Mouse (Mus musculus) left cerebral cortex, adult 9 months (tissue): Measurements from ENCODE around the gene Ptk6.
"Not testable (repeated sequence)": the region's sequence is repeated elsewhere in the genome, so short reads cannot be mapped to it uniquely, and the experiment has no call there.

Experiments
- DNase-seq, 2 experiments: peaks; one replicate each; pipeline ENCODE4 v3.0.0; 2022; ENCODE audit warnings: low spot score in 2 of 2

The Ptk6 gene

DNA sequence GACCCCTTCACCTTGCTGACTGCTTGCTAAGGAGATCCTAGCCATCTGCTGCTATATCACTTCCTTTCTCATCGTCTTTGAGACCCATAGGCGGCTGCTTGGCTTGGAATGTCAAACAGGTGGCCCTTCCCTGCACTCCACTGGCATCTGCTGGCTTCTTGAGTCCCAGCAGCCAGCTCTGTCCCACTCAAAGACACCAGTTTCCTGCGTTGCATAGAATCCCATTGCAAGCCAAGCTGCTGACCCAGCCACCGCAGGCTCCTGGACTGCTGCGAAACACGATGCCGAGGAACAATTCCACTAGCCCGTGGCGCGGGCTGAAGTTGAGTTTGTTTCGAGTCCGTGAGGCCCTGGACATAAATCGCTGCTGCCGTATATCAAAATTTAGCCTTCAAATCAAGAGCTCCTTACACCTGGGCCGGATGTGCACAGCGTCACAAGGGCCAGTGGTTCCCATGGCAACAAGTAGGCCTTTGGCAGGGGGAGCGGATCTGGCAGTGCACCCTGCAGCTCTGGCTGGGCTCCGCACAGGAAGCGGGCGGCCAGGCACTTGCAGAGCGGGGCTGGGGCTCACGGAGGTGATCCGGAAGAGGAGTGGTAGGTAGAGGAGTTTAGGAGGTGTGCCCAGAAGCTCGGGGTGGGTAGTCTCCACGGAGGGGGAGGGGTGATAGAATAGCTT lies 17.1 kb upstream of the Ptk6 start, which contains the start of gene Fndc11:
Fndc11 (plus strand) TSS at position 476 of the 679 bp plus-strand sequence.
- DNase-seq: peak; percentile 9 to 31

DNA sequence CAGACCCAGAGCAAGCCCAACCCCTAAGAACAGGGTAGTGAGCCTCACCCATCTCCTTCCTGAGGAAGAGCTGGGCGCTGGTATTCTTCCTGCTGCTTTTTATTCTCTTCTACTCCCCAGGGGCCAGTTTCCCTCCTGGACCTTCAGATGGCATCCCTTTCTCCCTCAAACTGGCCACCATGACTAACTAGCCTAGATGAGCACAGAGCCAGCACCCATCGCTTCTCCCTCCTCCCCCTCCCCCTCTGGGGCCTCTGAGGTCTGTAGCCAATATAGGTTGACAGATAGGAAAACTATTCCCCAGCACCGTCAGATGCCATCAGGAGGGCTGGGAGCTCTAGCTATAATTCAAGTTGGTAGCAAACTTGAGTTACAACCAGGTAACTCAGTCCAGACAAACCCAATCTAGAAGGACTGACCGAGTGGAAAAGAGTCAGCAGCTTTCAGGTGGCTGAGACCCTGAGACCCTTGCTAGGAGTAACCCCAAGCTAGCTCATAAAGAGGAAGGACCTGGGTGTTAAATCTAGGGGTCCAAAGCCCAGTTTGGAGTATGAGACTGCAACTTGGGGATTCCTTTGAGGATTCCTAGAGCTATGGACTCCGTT lies 16.4 kb upstream of the Ptk6 start:
- DNase-seq: no peak

DNA sequence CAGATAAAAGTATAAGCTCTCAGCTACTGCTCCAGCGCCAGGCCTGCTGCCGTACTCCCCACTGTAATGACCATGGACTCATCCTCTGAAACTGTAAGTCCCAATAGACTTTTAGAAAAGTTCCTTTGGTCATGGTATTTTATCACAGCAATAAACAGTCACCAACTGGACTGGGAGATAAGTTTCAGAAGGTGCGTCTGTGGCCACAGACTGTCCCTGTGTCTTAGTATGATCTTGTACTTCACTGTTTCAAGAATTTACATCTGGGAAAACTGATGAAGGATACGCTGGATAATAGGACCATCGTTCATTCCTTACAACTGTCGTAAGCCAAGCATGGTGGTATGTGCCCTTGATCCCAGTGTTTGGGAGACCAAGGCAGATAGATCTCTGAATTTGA lies 13.4 kb upstream of the Ptk6 start:
- no peak for DNase-seq

DNA sequence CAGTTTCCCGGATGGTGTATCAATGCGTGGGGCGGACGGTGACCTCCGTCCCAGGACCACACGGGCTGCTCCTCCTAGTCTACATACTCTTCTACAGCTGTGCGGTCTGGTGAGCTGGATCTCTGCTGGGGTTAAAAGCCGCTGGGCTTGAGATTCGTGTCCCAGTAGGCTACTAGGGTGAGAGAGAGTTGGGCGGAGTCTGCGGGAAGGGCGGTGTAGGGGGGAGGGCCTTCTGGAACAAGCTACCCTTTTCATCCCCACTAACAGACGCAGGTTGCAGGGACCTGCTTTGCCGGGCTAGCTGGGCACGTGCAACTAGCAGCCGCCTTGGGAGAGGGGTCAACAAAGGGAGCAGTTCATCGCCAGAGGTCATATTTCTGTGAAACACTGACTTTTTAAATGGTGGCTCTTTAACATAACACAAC lies 10.4 kb upstream of the Ptk6 start, which contains the start of gene Srms:
Srms (minus strand) TSS at position 165 of the 425 bp plus-strand sequence.
- no peak for DNase-seq

DNA sequence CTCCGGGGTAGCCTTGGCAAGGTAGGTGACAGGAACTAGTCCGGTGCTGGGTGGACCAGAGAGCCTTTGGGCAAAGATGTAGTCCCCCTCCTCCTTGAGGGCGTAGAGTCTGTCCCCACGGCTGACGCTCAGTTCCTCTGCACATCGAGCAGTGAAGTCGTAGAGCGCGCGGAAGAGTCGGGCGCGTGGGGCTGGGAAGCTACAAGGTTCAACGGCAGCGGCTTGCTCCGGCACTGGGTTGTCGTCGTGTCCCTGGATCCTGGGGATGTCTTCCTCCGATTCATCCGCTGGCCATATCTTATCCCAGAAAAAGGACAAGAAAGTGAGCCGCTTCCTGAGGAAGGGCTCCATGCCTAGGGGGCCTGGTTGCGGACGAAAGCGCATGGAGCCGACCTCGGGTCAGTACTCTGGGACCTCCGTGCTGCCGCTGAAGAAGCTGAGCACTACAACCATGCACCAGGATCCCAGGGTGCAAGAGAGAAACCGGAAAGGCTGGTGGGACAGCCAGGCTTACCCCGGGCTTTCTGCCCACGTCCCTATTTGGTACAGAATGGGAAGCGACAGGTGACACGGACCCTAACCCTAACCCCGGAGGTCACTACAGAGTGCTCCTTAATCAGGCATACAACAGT lies 9.9 kb upstream of the Ptk6 start:
- no peak for DNase-seq

DNA sequence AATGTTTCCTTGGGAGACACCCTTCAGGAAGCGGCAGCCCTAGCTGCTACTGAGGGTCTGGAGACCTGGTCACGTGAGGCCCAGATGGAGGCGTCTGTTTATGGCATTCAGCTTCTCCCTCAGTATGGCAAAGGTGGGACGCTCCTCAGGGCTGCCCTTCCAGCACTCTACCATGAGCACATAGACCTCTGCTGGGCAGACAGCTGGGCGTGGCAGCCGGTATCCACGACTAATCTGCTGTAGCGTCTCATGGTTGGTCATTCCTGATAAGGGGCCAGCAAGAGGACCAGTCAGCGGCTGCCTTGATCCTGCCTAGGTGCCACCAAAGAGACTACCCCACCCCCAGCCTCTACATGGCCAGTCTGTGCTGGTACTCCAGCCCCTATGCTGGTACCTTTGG lies 3.5 kb upstream of the Ptk6 start:
- no peak for DNase-seq

DNA sequence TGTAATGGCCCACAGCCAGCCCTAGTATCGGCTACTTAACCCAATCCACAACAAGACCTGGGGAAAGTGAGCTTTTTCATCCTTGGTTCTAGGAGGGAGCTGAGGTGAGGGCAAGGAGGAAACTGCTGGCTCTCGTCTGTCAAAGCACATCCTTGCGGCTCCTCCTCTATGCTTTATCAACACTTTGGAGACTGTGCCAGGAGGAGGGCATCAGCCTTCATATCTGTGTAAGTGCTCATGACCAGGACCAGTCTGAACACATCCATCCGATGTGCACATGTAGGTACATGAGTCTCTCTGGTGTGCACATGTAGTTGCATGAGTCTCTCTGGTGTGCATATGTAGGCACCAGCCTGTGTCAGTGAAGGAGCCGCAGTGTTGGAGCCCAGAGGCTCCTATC lies 3.1 kb upstream of the Ptk6 start:
- no peak for DNase-seq

DNA sequence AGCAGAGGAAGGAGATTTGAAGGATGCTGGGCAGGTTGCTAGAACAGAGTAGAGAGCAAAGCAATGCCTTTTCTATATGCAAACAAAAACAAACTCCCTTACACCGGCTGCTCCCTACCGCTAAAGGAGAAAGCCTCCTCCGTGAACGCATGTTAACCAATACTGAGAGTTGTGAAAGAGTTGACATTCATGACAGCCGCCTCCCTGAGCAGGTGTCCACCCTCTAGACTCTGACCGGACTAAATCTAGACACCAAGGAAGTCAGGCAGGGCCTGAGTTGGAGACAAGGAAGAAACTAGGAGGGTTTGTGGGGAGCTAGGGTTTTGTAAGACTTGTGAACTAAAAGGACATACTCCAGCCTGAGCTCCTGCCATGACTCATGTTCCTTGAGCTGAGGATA lies 297 bp upstream of the Ptk6 start:
- DNase-seq: no peak

DNA sequence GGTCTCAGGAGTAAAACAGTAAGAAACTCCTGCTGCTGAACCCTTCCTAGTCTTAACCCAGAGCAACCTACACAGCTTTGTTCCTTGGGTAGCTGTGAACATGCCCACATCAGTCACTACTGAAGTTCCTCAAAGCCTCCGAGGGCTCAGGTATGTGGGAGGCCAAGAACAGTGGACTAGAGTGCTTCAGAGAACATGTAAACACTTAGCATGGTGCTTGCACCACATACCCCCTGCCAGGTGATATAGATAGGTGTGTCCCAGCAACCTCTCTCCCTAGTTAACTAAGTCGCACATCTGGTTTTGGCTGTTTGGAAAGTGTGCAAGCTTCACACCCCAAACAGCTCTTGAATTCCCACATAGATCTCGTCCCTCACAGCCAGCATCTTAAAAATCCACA lies 983 bp downstream of the Ptk6 start:
- no peak for DNase-seq

DNA sequence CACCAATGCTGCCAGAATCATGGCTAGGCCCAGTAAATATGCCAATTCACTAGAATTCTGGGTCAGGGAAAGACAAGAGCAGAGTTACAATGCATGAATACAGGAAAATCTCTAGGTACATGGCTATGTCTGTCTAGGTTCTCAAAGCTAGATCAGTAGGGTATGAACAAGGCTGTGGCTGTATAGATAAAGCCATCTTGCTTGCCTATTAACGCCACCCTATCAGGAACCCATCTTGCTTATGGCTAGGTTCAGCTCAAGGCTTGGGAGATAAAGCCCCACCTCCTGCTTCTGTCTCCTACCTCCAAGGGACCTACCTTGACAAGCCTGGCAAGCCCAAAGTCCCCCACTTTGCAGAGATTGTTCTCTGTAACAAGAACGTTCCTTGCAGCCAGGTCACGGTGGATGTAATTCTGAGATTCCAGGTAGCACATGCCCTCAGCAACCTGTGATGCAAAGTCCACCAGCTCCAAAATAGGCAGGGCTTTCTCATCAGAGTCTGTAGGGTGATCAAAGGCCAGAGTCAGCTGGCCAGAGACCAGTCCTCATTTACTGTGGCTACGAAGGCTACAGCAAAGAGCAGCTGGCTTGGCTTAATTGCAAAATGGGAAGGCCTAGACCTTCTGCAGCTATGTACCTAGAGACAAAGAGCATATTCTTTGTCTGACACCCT lies 5.8 kb downstream of the Ptk6 start:
- DNase-seq: no peak

DNA sequence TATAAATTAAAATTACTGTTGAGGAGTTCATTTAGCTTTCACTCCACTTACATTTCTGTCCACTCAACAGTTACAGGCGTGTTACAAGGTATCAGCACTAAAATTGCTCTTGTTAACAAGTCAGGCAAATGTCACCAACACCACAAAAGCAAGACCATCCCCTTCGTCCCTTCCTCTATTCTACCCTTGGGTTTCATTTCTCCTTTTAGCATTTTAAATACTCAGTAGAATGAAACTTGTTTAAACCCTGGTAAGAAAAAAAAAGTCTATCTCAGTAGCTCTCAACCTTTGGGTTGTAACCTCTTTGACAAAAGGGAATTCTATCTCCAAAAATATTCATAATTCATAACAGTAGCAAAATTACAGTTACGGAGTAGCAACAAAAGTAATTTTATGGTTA lies 9.5 kb downstream of the Ptk6 start:
- no peak for DNase-seq

DNA sequence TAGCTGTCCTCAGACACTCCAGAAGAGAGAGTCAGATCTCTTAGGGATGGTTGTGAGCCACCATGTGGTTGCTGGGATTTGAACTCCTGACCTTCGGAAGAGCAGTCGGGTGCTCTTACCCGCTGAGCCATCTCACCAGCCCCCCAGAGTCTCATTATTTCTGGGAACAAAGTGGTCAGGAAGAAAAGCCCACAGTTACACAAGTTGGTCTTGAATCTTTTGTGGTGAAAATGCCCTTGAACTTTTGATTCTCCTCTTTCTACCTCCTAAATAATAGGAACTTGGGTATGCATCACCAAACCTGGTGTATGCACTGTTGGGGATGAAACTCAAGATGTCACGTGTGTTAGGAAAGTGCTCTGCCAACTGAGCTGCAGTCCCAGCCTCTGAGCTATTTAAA lies 10.7 kb downstream of the Ptk6 start:
- DNase-seq: no peak

DNA sequence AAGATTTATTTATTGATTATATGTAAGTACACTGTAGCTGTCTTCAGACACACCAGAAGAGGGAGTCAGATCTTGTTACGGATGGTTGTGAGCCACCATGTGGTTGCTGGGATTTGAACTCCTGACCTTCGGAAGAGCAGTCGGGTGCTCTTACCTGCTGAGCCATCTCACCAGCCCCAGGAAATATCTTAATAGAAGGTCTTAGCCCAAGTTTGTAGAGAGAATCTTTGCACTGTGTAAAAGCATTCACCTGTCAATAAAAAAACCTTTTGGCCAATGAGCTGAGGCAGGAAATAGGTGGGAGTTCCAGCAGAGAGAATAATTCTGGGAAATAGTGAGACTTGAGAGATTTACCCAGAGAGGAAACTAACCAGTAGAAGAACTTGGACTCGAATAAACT lies 11.2 kb downstream of the Ptk6 start:
- not testable (repeated sequence) for DNase-seq

DNA sequence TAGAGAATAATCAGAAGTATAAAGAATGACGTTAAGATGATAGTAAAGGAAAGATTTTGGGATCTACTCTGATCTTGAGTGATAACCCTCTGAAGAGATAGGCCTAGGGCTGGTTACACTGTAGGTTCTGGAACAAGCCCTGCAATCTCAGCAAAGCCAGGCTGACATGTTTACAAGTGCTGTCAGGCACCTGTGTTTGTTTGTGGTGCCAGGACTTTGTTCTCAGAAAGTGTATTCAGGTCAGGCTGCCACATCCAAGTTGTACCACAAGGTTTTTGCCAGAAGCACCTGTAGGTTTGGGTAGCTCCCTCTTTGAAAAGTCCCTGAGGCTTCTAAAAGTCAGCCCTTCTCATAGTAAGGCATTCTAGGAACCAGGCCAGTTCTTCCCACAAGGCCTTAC lies 13.3 kb downstream of the Ptk6 start:
- no peak for DNase-seq

DNA sequence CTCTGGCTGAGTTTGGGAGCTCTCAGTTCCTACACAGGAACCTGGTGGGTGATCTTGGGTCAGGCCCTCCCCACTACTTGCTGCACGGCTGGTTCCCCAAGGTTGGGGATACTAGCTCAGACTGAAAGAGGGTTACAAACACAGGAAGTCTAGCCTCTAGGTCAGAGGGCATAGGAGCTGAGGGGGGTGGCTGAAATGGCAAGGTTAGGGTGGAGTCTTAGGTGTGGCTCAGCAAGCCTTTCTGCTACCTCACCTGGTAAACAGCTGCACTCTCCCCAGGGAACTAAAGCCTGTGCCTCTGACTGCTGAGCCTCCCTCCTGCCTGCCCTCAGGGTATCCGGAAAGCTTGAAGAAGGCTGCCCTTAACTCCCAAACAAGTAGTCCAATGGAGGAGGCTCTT lies 13.9 kb downstream of the Ptk6 start:
- DNase-seq: no peak

DNA sequence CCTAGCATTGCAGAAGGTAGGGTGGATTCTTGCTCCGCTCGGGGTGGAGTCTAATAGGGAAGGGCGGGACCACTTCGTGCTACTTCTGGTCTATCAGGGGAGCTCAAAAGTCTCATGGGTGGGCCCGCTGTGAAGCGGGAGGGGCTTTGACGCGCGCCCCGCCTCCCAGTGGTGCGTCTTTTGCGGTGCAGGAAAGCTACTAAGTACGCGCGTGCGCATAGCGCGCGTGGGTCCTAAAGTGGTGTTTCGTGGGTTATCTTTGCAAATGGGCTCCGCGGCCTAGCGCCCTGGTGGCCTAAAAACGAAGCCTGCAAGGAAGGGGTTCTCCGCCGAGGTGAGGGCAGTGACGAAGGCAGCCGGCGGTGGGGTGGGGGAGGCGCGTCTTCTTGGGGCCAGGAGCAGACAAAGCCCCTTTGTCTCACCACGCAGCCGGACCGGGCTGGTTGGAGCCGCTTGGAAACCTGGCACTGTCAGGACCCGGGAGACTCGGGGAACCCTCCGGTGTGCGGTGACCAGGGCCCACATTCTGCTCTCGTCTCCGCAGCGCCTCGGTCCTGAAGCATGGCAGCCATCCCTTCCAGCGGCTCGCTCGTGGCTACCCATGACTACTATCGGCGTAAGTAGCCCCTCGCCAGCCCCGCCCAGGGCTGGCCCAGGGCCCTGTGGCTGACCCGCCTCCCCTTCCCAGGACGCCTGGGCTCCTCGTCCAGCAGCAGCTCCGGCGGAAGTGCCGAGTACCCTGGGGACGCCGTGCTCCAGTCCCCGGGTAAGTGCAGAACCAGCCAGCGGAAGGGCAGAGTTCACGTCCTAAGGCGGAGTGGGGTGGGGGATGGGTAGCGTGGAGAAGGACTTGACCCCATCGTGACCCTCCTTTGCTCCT lies 15.2 kb downstream of the Ptk6 start, which contains the start of gene Ppdpf:
Ppdpf (plus strand) TSS at position 127 of the 880 bp plus-strand sequence.
- peak; percentile 87 to 94 for DNase-seq

DNA sequence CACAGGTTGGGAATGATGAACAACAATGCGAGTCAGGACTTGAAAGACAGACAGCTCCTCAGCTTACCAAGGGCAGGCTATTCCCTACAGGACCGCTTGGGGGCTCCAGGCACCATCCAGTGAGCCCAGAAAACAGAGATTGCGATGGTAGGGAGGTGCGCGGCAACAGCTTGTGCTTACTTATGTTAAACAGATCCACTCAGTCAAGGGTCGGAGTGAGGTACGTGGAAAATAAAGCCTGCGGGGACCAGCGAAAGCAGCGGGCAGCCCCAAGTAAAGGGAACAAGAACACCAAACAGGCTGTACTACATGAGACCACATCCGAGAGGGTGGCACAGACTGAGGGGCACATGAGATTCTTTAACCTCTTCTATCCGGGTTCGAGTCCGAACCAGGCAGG lies 16.0 kb downstream of the Ptk6 start:
- peak; percentile 45 to 93 for DNase-seq

DNA sequence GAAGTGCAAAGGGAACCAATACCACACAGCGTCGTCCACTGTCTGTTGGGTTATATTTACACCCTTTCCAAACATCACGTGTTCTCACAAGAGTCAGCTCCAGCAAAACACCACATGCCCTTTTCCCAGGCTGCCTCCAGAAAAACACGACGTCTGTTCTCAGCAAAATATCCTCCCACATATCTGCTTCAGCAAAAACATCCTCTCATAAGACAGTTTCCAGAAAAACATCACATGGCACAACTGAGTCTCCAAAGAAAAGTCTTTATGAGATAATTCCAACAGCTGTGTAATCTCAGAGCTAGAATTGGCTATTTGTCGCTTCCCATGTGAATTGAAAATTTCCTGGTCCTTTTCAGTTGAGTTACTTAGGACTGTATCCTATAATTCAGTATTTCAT lies 21.7 kb downstream of the Ptk6 start:
- DNase-seq: peak in 1 of 2 experiments; percentile 26

DNA sequence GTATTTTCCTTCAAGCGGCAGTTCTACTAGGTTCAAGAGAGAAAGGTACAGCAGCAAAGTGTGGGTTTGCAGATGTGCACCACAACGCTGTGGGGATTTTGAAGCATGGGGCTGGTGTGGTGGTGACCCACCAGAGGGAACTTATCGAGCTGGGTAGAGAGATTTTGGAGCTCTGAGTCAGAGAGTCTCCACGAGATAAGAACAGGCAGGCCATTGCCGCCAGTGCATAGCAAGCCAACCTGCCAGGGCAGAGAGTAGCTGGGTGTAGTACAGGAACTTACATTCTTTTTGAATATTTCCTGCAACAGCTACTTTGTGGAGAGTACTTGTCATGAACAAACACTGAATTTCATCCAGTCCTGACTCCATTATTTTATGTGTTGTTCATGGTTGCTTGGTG lies 24.1 kb downstream of the Ptk6 start:
- DNase-seq: no peak

DNA sequence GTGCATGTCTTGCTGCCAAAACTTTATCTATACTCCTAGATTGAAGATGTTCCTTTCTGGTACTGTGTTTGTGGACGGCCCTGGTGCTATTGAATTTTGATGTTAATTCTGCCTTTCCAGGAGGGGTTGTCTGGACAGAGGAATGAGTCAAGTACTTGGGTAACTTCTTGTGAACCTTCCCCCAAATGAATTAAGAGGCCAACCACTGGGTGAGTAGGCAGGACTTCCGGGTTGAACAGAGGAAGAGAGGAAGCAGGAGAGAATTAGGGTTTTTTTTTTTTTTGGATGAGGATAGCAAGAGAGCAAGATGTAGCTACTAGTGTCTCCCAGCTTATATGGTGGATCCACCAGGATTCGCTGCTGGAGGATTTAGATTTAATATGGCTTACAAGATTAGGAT lies 24.6 kb downstream of the Ptk6 start:
- no peak for DNase-seq

DNA sequence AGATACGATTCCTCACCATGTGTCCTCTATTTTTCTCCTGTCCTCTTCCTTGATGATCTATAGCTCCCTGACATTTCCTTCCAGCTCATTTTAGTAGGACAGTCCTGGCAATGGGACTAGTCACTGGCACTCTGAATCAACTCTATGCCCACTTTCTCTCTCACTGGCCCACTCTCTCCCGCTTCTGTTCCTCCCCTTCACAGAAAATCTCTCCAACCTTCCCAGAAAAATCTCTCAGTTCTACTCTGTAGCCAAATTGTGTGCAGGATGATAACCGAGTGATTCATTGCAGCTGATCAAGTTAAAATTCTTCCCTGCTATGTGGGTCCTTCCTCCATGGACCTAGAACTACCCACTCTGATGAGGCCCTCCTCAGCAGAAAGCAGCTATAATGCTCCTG lies 27.9 kb downstream of the Ptk6 start:
- DNase-seq: peak in 1 of 2 experiments; percentile 20

DNA sequence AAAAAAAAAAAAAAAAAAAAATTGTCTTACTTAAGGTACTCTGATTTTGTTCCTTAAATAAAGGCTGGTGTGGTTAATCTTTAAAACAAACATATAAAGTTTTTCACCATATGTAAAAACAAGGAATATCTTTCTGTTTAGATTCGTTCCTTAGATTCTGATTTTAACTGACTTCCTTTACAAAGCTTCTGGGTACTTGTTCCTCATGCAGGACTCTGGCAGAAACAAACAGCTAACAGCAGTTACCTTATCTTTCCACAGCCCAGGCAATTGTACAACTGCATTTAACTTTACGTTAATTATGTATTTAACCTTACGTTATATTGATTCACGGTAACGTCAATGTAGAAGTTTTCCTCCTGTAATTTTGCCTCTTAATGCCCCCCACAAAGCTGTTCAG lies 36.1 kb downstream of the Ptk6 start:
- no peak for DNase-seq
